Comparison of ENCODE assay signal across 9 mouse cellular contexts in genomic region chr5:5494269-5495005, GRCm38 (mm10). TPM values are rescaled to one million over a fixed set of nuclear protein-coding genes. Genes with fewer than 3 reads are reported as not detected.
DNase-seq lines count a peak whose midpoint lies in the region; ATAC-seq and TF ChIP-seq lines count a peak whose summit lies in the region.
"Had no signal": no experiment of that assay in that cellular context is flagged by ENCODE, and none has a peak within 500 bp of the region (broad histone marks: within the 10 kb centered on the region; RNA-seq: fewer than 3 reads in every experiment).

No protein-coding gene starts in this region.

- ATAC-seq in embryonic facial prominence, embryonic 14.5 days (ENCODE audit: low read depth) = no peak
- peak; percentile 62 for ATAC-seq in inflammation-experienced regulatory T-cells, adult 6 months
- peak; percentile 70 for ATAC-seq in midbrain, embryonic 12.5 days (ENCODE audit: low FRiP score, low read depth)

- no peaks in the 10 kb centered on the region for H3K27me3 ChIP-seq in testis, adult 2 months (ENCODE audit: control insufficient read depth, insufficient read depth, low read length)
- H3K27me3 ChIP-seq in embryonic facial prominence, embryonic 14.5 days (replicated peaks; ENCODE audit: control insufficient read depth, insufficient read depth, low read length) = no peaks in the 10 kb centered on the region
- peaks cover 5% of the 10 kb centered on the region; the same call in 1 of the 2 replicates for H3K27me3 ChIP-seq in midbrain, embryonic 12.5 days

- no peaks in the 10 kb centered on the region for H3K4me1 ChIP-seq in testis, adult 2 months (ENCODE audit: control insufficient read depth, insufficient read depth, low read length)
- no peaks in the 10 kb centered on the region for H3K4me1 ChIP-seq in embryonic facial prominence, embryonic 14.5 days (ENCODE audit: control insufficient read depth, insufficient read depth, low read length)
- H3K4me1 ChIP-seq in midbrain, embryonic 12.5 days = no peaks in the 10 kb centered on the region

- no peak overlapping the region for H3K4me3 ChIP-seq in testis, adult 2 months (ENCODE audit: control insufficient read depth, low read depth, low read length)
- no peak overlapping the region for H3K4me3 ChIP-seq in embryonic facial prominence, embryonic 14.5 days (ENCODE audit: low read depth, low read length)
- no peak overlapping the region for H3K4me3 ChIP-seq in midbrain, embryonic 12.5 days

- H3K9me3 ChIP-seq in embryonic facial prominence, embryonic 14.5 days (ENCODE audit: control insufficient read depth, low read length) = no peaks in the 10 kb centered on the region
- H3K9me3 ChIP-seq in midbrain, embryonic 12.5 days = no peaks in the 10 kb centered on the region

- no peak for TF ChIP-seq POLR2A in testis, adult 2 months (IDR thresholded peaks at IDR 0.05; ENCODE audit: control insufficient read depth, low read depth, low read length)

- TF ChIP-seq CTCF in testis, adult 2 months (IDR thresholded peaks at IDR 0.05; ENCODE audit: control insufficient read depth, insufficient read depth, insufficient replicate concordance, low read depth, low read length) = peak; percentile 64; the same call in 1 of the 2 replicates

- no peak overlapping the region for H3K4me2 ChIP-seq in embryonic facial prominence, embryonic 14.5 days (ENCODE audit: low read depth, low read length)
- H3K4me2 ChIP-seq in midbrain, embryonic 12.5 days (replicated peaks) = no peak overlapping the region

- WGBS in embryonic facial prominence, embryonic 14.5 days = 40% methylated on average over 16 of the region's 16 CpGs
- WGBS in midbrain, embryonic 12.5 days = 41% methylated on average over 16 of the region's 16 CpGs

- H3K27ac ChIP-seq in testis, adult 2 months (ENCODE audit: control insufficient read depth, insufficient read depth, low read depth, low read length) = no peak overlapping the region
- no peak overlapping the region for H3K27ac ChIP-seq in embryonic facial prominence, embryonic 14.5 days (replicated peaks; ENCODE audit: low read depth, low read length)
- H3K27ac ChIP-seq in midbrain, embryonic 12.5 days (replicated peaks) = no peak overlapping the region

- no peaks in the 10 kb centered on the region for H3K36me3 ChIP-seq in testis, adult 2 months (ENCODE audit: control insufficient read depth, insufficient read depth, low read length)
- H3K36me3 ChIP-seq in embryonic facial prominence, embryonic 14.5 days (ENCODE audit: control insufficient read depth, insufficient read depth, low read length) = no peaks in the 10 kb centered on the region
- no peaks in the 10 kb centered on the region for H3K36me3 ChIP-seq in midbrain, embryonic 12.5 days

- peak; percentile 40 for DNase-seq in adrenal gland, postnatal 14 days
- DNase-seq in adrenal gland, adult 18-20 months (ENCODE audit: low spot score in 2 of 2) = no peak
- no peak for DNase-seq in testis, postnatal 10 days (ENCODE audit: low spot score)
- peak; percentile 71 for DNase-seq in embryonic facial prominence, embryonic 14.5 days (ENCODE audit: low spot score)
- DNase-seq in spleen, postnatal 10 days (ENCODE audit: low spot score in 2 of 2) = no peak

- H3K9ac ChIP-seq in embryonic facial prominence, embryonic 14.5 days (ENCODE audit: low read depth, low read length) = no peak overlapping the region
- H3K9ac ChIP-seq in midbrain, embryonic 12.5 days (replicated peaks) = no peak overlapping the region

RNA-seq across cellular contexts. Expression of gene 1700015F17Rik, which starts 15.5 kb away (rescaled TPM):
- total RNA-seq in adrenal gland, postnatal 14 days (2021) = not detected in 2 replicates
- total RNA-seq in adrenal gland, adult 18-20 months (2021) = not detected
- polyA plus RNA-seq in testis, adult 2 months (2012; rRNA removed) = 272 and 296 TPM in 2 replicates
- not detected in 2 replicates for polyA plus RNA-seq in embryonic facial prominence, embryonic 14.5 days (2014; fragmentation: Nextera tagmentation; extraction: Ambion mirVana)
- polyA plus RNA-seq in inflammation-experienced regulatory T-cells, adult 6 months (2017; shearing (Covaris generic)) = not detected
- not detected in 2 replicates for polyA plus RNA-seq in midbrain, embryonic 12.5 days (2016; fragmentation: Nextera tagmentation; extraction: Ambion mirVana)
- polyA plus RNA-seq: large intestine, adult 2 months had no signal

RNA-seq across cellular contexts. Expression of gene Cldn12, which starts 20.3 kb away (rescaled TPM):
- total RNA-seq in adrenal gland, postnatal 14 days (2021) = 20.4 and 21.3 TPM in 2 replicates
- total RNA-seq in adrenal gland, adult 18-20 months (2021) = 10 to 100 TPM; 17.5 to 18.0 TPM
- polyA plus RNA-seq in testis, adult 2 months (2012; rRNA removed) = 4.2 and 7.7 TPM in 2 replicates
- polyA plus RNA-seq in embryonic facial prominence, embryonic 14.5 days (2014; fragmentation: Nextera tagmentation; extraction: Ambion mirVana) = 15.6 and 16.1 TPM in 2 replicates
- 1 to 10 TPM; 2.3 to 2.8 (median 2.3) TPM for polyA plus RNA-seq in inflammation-experienced regulatory T-cells, adult 6 months (2017; shearing (Covaris generic))
- polyA plus RNA-seq in midbrain, embryonic 12.5 days (2016; fragmentation: Nextera tagmentation; extraction: Ambion mirVana) = 27.6 and 28.6 TPM in 2 replicates

Comparison
In these comparisons a context has a peak if more than half of its experiments do, and no peak if none do; other contexts are left out.
1. DNase-seq: peak in adrenal gland, postnatal 14 days (single experiment) and embryonic facial prominence, embryonic 14.5 days (single experiment); none in adrenal gland, adult 18-20 months (0 of 2), testis, postnatal 10 days (single experiment) and spleen, postnatal 10 days (0 of 2).
2. RNA of gene 1700015F17Rik, which starts 15.5 kb away (polyA plus RNA-seq): 272 to 296 TPM in testis, adult 2 months; not detected in embryonic facial prominence, embryonic 14.5 days, not detected in inflammation-experienced regulatory T-cells, adult 6 months and not detected in midbrain, embryonic 12.5 days; every median in the first group is over 100 times any median in the second.